Mouse (Mus musculus) forebrain, embryonic 10.5 days (tissue): Measurements from ENCODE around the gene Ptger1. TPM values are rescaled to one million over a fixed set of nuclear protein-coding genes. Genes with fewer than 3 reads are reported as not detected.

ENCODE experiments used
- DNase-seq: peaks from one replicate; pipeline ENCODE4 v3.0.0-alpha.2; 2017; ENCODE audit warnings: low spot score; ENCODE audit errors: extremely low spot score
- H3K27ac ChIP-seq: fragments of 300-500 bp; sonication (generic); 2 replicates; pipeline ENCODE4 v1.5.1; 2016; ENCODE audit warnings: mild to moderate bottlenecking
- H3K27me3 ChIP-seq: fragments of 300-500 bp; sonication (generic); 2 replicates; pipeline ENCODE4 v1.6.1; 2016; ENCODE audit warnings: mild to moderate bottlenecking; ENCODE audit not compliant: poor library complexity, severe bottlenecking
- H3K36me3 ChIP-seq: fragments of 300-500 bp; sonication (generic); replicated peaks from 2 replicates; pipeline ENCODE4 v1.6.1; 2016; ENCODE audit warnings: mild to moderate bottlenecking, moderate library complexity
- H3K4me1 ChIP-seq: fragments of 300-500 bp; sonication (generic); 2 replicates; pipeline ENCODE4 v1.6.1; 2016
- H3K4me3 ChIP-seq: fragments of 300-500 bp; sonication (generic); 2 replicates; pipeline ENCODE4 v1.5.1; 2016; ENCODE audit warnings: mild to moderate bottlenecking, moderate library complexity
- H3K9me3 ChIP-seq: fragments of 300-500 bp; sonication (generic); 2 replicates; pipeline ENCODE4 v1.6.1; 2016; ENCODE audit warnings: mild to moderate bottlenecking, moderate library complexity
- WGBS: fragments of 180-500 bp; shearing (Covaris S2); methylation state at CpG from one replicate; pipeline ENCODE4 v1.1.7; 2016; 5-methylcytosine and 5-hydroxymethylcytosine counted together
- polyA plus RNA-seq: library from polyadenylated mRNA; unstranded; fragments of >200 nt; fragmentation: Nextera tagmentation; extraction: Ambion mirVana; gene quantifications from 2 replicates; pipeline ENCODE4 v1.2.1, GENCODE M21; 2016

The Ptger1 gene
- polyA plus RNA-seq, 1 experiment from 2014 or later = 0.52 TPM

DNA sequence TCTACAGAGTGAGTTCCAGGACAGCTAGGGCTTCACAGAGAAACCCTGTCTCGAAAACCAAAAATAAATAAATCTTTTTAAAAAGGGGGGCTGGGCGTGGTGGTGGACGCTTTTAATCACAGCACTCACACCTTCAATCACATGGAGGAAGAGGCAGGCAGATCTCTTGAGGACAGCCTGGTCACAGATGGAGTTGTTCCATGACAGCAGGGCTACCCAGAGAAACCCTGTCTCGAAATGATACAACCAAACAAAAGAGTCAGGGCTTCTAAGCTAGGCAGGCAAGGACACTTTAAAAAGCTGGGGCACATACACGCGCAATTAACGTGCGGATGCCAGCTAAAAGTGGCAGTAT is 48.2 kb downstream of the Ptger1 start:
- peak overlapping the region; percentile 98 for H3K4me3 ChIP-seq
- DNase-seq = no peak
- no peaks in the 10 kb centered on the region for H3K27me3 ChIP-seq
- no peaks in the 10 kb centered on the region for H3K9me3 ChIP-seq
- peaks cover 13% of the 10 kb centered on the region for H3K36me3 ChIP-seq
- peaks cover 23% of the 10 kb centered on the region for H3K4me1 ChIP-seq
- 19% methylated on average over 8 of the region's 8 CpGs for WGBS
- H3K27ac ChIP-seq = peak overlapping the region; percentile 99

DNA sequence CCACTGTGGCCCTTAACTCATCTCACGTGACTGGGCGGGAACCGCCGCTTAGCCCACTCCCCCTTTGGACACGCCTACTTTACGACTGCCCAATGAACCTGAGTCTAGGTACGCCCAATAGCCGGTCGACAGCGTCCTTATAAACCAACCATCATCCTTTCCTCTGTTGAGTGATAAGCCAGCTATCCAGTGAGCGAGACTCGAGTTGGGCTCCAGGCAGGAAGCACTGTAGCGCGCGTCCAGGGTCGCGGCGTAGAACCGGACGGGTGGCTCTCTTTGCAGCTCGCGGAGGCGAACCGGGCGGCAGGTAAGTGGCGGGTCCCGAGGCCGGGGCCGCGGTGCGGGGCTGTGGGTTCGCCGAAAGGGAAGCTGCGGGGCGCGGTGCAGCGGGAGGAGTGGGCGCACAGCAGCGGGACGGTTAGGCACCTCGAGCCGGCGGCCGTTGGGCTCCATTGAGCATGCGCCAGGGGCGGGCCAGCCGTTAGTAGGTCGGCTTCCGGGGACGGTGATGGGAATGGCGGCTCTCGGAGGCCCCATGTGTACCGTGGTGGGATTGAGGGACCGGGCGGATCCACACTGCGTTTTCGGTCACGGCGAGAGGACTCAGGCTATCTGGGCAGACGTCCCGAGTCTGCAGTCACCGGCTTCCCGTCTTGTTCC is 48.7 kb downstream of the Ptger1 start, which contains the start of gene Ddx39:
TSS of gene Ddx39 (plus strand) at position 147 of the 660 bp plus-strand sequence.
- H3K9me3 ChIP-seq = no peaks in the 10 kb centered on the region
- H3K36me3 ChIP-seq = peaks cover 18% of the 10 kb centered on the region
- no peaks in the 10 kb centered on the region for H3K27me3 ChIP-seq
- H3K4me3 ChIP-seq = peak within 1 kb of the TSS; percentile 98
- WGBS = under 1% methylated on average over 63 of the region's 63 CpGs
- H3K4me1 ChIP-seq = peaks cover 23% of the 10 kb centered on the region
- H3K27ac ChIP-seq = peak within 1 kb of the TSS; percentile 99
- DNase-seq = peak; percentile 95

DNA sequence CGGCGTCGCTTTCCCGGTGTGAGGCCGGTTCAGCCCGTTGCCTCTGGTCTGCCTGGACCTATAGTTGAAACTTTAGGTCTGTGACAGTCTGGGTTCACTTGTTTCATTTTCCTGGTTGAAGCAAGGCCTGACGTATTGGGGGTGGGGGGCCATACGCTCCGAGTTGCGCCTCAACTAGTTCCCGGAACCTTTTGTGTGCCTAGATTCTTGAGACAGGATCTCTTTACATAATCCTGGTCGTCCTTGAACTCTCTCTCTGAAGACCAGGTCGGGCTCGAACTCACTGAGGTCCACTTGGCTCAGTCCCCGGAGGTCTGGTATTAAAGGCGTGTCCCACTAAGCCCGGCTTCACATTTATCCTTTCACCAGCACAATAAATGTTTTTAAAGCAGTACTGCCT is 49.3 kb downstream of the Ptger1 start:
- Histone ChIP-seq H3K27me3 (no peaks in the 10 kb centered on the region), H3K9me3 (no peaks in the 10 kb centered on the region), H3K27ac (peak overlapping the region; percentile 99), H3K4me3 (peak overlapping the region; percentile 98), H3K36me3 (peaks cover 24% of the 10 kb centered on the region), H3K4me1 (peaks cover 23% of the 10 kb centered on the region)
- WGBS = 1% methylated on average over 17 of the region's 17 CpGs
- no peak for DNase-seq

DNA sequence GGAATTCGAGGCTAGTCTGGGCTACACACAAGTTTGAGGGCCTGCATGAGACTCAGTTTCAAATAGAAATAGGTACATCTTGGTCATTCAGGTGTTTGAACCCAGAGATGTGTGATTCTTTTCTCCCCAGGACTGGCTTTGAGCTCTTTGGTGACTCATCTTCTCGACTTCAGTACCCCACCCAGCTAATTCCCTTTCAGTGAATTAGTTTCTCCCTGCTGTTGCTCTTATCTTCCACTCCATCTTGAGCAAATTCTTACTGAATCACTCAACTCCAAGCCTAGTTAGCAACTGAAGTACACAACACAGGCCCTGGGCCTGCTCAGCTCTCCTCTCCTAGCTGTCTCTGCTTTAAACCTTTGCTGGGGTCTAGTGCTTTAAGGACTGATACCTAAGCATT is 50.1 kb downstream of the Ptger1 start:
- whole genome bisulfite sequencing = 75% methylated on average over 2 of the region's 2 CpGs
- Histone ChIP-seq H3K36me3 (peaks cover 32% of the 10 kb centered on the region), H3K4me3 (peak overlapping the region; percentile 98), H3K27ac (no peak overlapping the region), H3K4me1 (peaks cover 23% of the 10 kb centered on the region), H3K27me3 (no peaks in the 10 kb centered on the region), H3K9me3 (no peaks in the 10 kb centered on the region)
- no peak for DNase-seq

DNA sequence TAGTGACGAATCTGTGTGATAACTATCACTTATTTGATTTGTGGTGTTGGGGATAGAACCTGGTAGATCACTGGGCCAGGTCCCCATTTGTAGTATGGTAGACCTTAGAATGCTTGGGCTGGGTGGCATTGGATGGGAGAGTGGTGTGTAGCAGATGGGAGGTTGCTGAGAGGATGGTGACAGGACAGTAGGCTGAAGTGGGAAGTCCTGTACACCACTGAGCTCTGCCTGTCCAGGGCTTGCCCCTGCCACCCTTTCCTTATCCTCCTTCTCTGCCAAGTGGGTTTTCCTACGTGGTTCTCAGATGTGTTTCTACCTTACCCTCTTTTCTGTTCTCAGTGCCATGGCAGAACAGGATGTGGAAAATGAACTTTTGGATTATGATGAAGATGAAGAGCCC is 52.6 kb downstream of the Ptger1 start:
- no peak overlapping the region for H3K4me3 ChIP-seq
- no peak for DNase-seq
- peaks cover 57% of the 10 kb centered on the region for H3K36me3 ChIP-seq
- H3K27me3 ChIP-seq = no peaks in the 10 kb centered on the region
- WGBS = 91% methylated on average over 2 of the region's 2 CpGs
- H3K9me3 ChIP-seq = no peaks in the 10 kb centered on the region
- H3K4me1 ChIP-seq = peaks cover 23% of the 10 kb centered on the region
- H3K27ac ChIP-seq = no peak overlapping the region

DNA sequence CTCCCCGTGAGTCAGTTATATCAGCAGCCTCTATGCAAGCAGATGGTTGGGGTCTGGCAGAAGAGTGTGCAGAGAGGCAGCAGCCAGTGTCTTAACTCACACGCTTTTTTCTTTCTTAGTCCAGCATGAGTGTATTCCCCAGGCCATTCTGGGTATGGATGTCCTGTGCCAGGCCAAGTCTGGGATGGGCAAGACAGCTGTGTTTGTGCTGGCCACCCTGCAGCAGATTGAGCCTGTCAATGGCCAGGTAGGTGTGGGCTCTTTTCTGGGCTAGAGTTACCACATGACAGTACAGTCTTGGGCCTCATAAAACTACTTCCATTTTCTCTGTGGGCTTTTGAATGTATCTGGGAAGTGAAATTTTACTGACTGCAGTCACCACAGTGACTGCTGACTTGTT is 53.2 kb downstream of the Ptger1 start:
- Histone ChIP-seq H3K36me3 (peaks cover 63% of the 10 kb centered on the region), H3K4me3 (no peak overlapping the region), H3K9me3 (no peaks in the 10 kb centered on the region), H3K4me1 (peaks cover 22% of the 10 kb centered on the region), H3K27ac (no peak overlapping the region), H3K27me3 (no peaks in the 10 kb centered on the region)
- no peak for DNase-seq
- 87% methylated on average over 2 of the region's 2 CpGs for WGBS

DNA sequence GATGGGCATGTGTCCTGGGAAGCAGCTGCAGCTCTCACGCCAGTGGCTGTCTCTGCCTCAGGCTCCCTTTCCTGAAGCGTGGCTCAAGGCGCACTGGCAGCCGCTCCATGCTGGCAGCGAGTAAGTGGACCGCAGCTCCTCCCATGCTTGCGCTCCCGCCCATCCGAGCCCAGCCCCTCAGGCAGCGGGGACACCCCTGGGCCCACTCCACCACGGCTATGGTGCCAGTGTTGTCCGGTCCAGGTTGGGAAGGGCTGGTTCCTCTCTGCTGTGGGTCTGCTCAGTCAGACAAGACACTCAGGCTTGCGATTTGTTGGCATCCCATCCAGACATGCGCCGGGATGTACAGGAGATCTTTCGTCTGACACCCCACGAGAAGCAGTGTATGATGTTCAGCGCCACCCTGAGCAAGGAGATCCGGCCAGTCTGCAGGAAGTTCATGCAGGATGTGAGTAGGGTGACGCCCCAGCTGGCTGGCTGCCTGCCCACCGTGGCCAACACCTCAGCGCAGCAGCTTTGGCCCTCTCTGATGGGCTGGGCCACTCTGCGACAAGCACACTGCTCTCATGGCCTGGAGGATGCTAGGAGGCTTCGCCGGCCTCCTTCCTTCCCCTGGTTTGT is 55.0 kb downstream of the Ptger1 start:
- H3K27me3 ChIP-seq = no peaks in the 10 kb centered on the region
- no peak for DNase-seq
- H3K4me1 ChIP-seq = peaks cover 13% of the 10 kb centered on the region
- no peaks in the 10 kb centered on the region for H3K9me3 ChIP-seq
- no peak overlapping the region for H3K4me3 ChIP-seq
- peaks cover 81% of the 10 kb centered on the region for H3K36me3 ChIP-seq
- WGBS = 91% methylated on average over 25 of the region's 25 CpGs
- no peak overlapping the region for H3K27ac ChIP-seq

Other genes starting within 250 kb of the Ptger1 start
- gene Scoc, start 208.3 kb upstream of the Ptger1 start, polyA plus RNA-seq = 108 and 109 TPM in 2 replicates
- gene Olfr370, start 130.9 kb upstream of the Ptger1 start, polyA plus RNA-seq = not detected in 2 replicates
- gene Ndufb7, start 100.0 kb upstream of the Ptger1 start, polyA plus RNA-seq = 342 and 357 TPM in 2 replicates
- gene Tecr, start 58.7 kb upstream of the Ptger1 start, polyA plus RNA-seq = 637 and 658 TPM in 2 replicates
- gene Dnajb1, start 58.5 kb upstream of the Ptger1 start, polyA plus RNA-seq = 65.2 and 77.8 TPM in 2 replicates
- 220 and 227 TPM in 2 replicates for gene Gipc1, start 14.0 kb upstream of the Ptger1 start, polyA plus RNA-seq
- gene Pkn1, start 32.5 kb downstream of the Ptger1 start, polyA plus RNA-seq = 29.0 and 29.3 TPM in 2 replicates
- 364 and 371 TPM in 2 replicates for gene Ddx39, start 48.5 kb downstream of the Ptger1 start, polyA plus RNA-seq
- gene Adgre5, start 74.6 kb downstream of the Ptger1 start, polyA plus RNA-seq = 8.3 and 9.2 TPM in 2 replicates
- 11.1 and 12.5 TPM in 2 replicates for gene Adgrl1, start 233.4 kb downstream of the Ptger1 start, polyA plus RNA-seq